Mouse (Mus musculus): ENCODE data around the gene Hoxb4.

Gene Hoxb4

GRCm38 (mm10) chr11:96338957-96339855 is 21.1 kb downstream of the Hoxb4 start:
- no peak for DNase-seq

- no peak for DNase-seq
These were observed 22.8 kb downstream of the Hoxb4 start for GRCm38 (mm10) chr11:96340698-96341365.

- no peak for DNase-seq
These were observed 23.9 kb downstream of the Hoxb4 start for GRCm38 (mm10) chr11:96341701-96342575.

GRCm38 (mm10) chr11:96342576-96342930 is 24.5 kb downstream of the Hoxb4 start:
- DNase-seq, result no peak

- DNase-seq, result no peak
These were observed 25.2 kb downstream of the Hoxb4 start for GRCm38 (mm10) chr11:96343206-96343745.

GRCm38 (mm10) chr11:96344061-96344877 is 26.2 kb downstream of the Hoxb4 start:
- no peak for DNase-seq

- no peak for DNase-seq
These were observed 26.8 kb downstream of the Hoxb4 start for GRCm38 (mm10) chr11:96344878-96345159.

- no peak for DNase-seq
These were observed 27.3 kb downstream of the Hoxb4 start for GRCm38 (mm10) chr11:96345220-96345892.

- no peak for DNase-seq
These were observed 28.1 kb downstream of the Hoxb4 start for GRCm38 (mm10) chr11:96345893-96346806.

GRCm38 (mm10) chr11:96346916-96347520 is 29.0 kb downstream of the Hoxb4 start:
- DNase-seq, result no peak

GRCm38 (mm10) chr11:96347717-96348116 is 29.6 kb downstream of the Hoxb4 start:
- DNase-seq, result no peak

GRCm38 (mm10) chr11:96348141-96348928 is 30.3 kb downstream of the Hoxb4 start:
- DNase-seq, result no peak

GRCm38 (mm10) chr11:96348988-96349387 is 30.9 kb downstream of the Hoxb4 start:
- no peak for DNase-seq

GRCm38 (mm10) chr11:96349491-96350340 is 31.6 kb downstream of the Hoxb4 start:
- no peak for DNase-seq

GRCm38 (mm10) chr11:96350341-96350624 is 32.2 kb downstream of the Hoxb4 start, which contains the start of gene Hoxb2:
Hoxb2 (plus strand) TSS chr11:96350525.
- no peak for DNase-seq

GRCm38 (mm10) chr11:96350791-96351190 is 32.7 kb downstream of the Hoxb4 start:
- no peak for DNase-seq

GRCm38 (mm10) chr11:96351312-96351711 is 33.2 kb downstream of the Hoxb4 start:
- no peak for DNase-seq

- no peak for DNase-seq
These were observed 33.8 kb downstream of the Hoxb4 start for GRCm38 (mm10) chr11:96351831-96352230.

Data from thymus, postnatal 36 days (tissue).